Mouse (Mus musculus) CD8-positive naive resting alpha-beta T cell, adult 57 days (primary cell): ENCODE results near the gene Msrb1. TPM values are rescaled to one million over a fixed set of nuclear protein-coding genes. Genes with fewer than 3 reads are reported as not detected.

ENCODE experiments used
- total RNA-seq: library from RNA; stranded (reverse); gene quantifications from one replicate; pipeline ENCODE4 v1.2.4, GENCODE M21; 2023

The Msrb1 gene
- total RNA-seq, result 32.5 TPM

GRCm38 (mm10) chr17:24736330-24737051, at the start of gene Msrb1:
Msrb1 (plus strand) TSS chr17:24736642.

GRCm38 (mm10) chr17:24689251-24690081, 47.0 kb upstream of the Msrb1 start, which contains the start of gene Syngr3:
Syngr3 (minus strand) TSS chr17:24689955.

GRCm38 (mm10) chr17:24696011-24696697, 40.3 kb upstream of the Msrb1 start, which contains the start of the genes Gfer and Noxo1:
Gfer (minus strand) TSS chr17:24696156.
Noxo1 (plus strand) TSS chr17:24696234.

GRCm38 (mm10) chr17:24706982-24707800, 29.3 kb upstream of the Msrb1 start, which contains the start of gene Tbl3:
Tbl3 (minus strand) TSS chr17:24707660.

GRCm38 (mm10) chr17:24717943-24718342, 18.5 kb upstream of the Msrb1 start, which contains the start of the genes Rnf151 and Rps2:
Rnf151 (minus strand) TSS chr17:24718063.
Rps2 (plus strand) TSS chr17:24718116.

GRCm38 (mm10) chr17:24724184-24724583, 12.3 kb upstream of the Msrb1 start, which contains the start of gene Ndufb10:
Ndufb10 (minus strand) TSS chr17:24724478.

GRCm38 (mm10) chr17:24727618-24728017, 8.8 kb upstream of the Msrb1 start, which contains the start of gene Rpl3l:
Rpl3l (plus strand) TSS chr17:24727820.

GRCm38 (mm10) chr17:24752415-24753394, 16.3 kb downstream of the Msrb1 start, which contains the start of gene Hs3st6:
Hs3st6 (plus strand) TSS chr17:24752988.

Other genes with a start within 250 kb of the Msrb1 start
- not detected for gene Caskin1, start 248.0 kb upstream of the Msrb1 start, total RNA-seq
- 183 TPM for gene Traf7, start 208.7 kb upstream of the Msrb1 start, total RNA-seq
- gene Rab26, start 202.4 kb upstream of the Msrb1 start, total RNA-seq, result 2.7 TPM
- 74.3 TPM for gene Pkd1, start 186.8 kb upstream of the Msrb1 start, total RNA-seq
- gene Tsc2, start 104.0 kb upstream of the Msrb1 start, total RNA-seq, result 70.5 TPM
- gene Nthl1, start 104.0 kb upstream of the Msrb1 start, total RNA-seq, result 4.3 TPM
- gene Slc9a3r2, start 86.3 kb upstream of the Msrb1 start, total RNA-seq, result not detected
- gene Npw, start 78.2 kb upstream of the Msrb1 start, total RNA-seq, result not detected
- 62.1 TPM for gene Zfp598, start 67.0 kb upstream of the Msrb1 start, total RNA-seq
- gene Syngr3, start 46.7 kb upstream of the Msrb1 start, total RNA-seq, result not detected
- gene Gfer, start 40.5 kb upstream of the Msrb1 start, total RNA-seq, result 12.7 TPM
- gene Noxo1, start 40.4 kb upstream of the Msrb1 start, total RNA-seq, result 2.0 TPM
- gene Tbl3, start 29.0 kb upstream of the Msrb1 start, total RNA-seq, result 26.6 TPM
- gene Rnf151, start 18.6 kb upstream of the Msrb1 start, total RNA-seq, result not detected
- 1,667 TPM for gene Rps2, start 18.5 kb upstream of the Msrb1 start, total RNA-seq
- gene Ndufb10, start 12.2 kb upstream of the Msrb1 start, total RNA-seq, result 68.1 TPM
- gene Rpl3l, start 8.8 kb upstream of the Msrb1 start, total RNA-seq, result not detected
- not detected for gene Hs3st6, start 16.3 kb downstream of the Msrb1 start, total RNA-seq
- gene Meiob, start 67.6 kb downstream of the Msrb1 start, total RNA-seq, result not detected
- 33.1 TPM for gene Hagh, start 103.5 kb downstream of the Msrb1 start, total RNA-seq
- gene Fahd1, start 113.7 kb downstream of the Msrb1 start, total RNA-seq, result 2.0 TPM
- 0.67 TPM for gene Igfals, start 129.4 kb downstream of the Msrb1 start, total RNA-seq
- 53.6 TPM for gene Nubp2, start 149.7 kb downstream of the Msrb1 start, total RNA-seq
- gene Spsb3, start 150.0 kb downstream of the Msrb1 start, total RNA-seq, result 28.9 TPM
- 66.2 TPM for gene Eme2, start 158.4 kb downstream of the Msrb1 start, total RNA-seq
- 44.8 TPM for gene Mrps34, start 158.5 kb downstream of the Msrb1 start, total RNA-seq
- gene Nme3, start 159.9 kb downstream of the Msrb1 start, total RNA-seq, result 24.0 TPM
- gene Mapk8ip3, start 200.3 kb downstream of the Msrb1 start, total RNA-seq, result 226 TPM
- gene Jpt2, start 224.0 kb downstream of the Msrb1 start, total RNA-seq, result 18.5 TPM